Mouse (Mus musculus) heart, postnatal 0 days (tissue): ENCODE results near the gene Smtnl1.

ENCODE experiments used
- CTCF ChIP-seq: IDR thresholded peaks from 2 replicates; pipeline ENCODE4 v1.5.1; 2016; ENCODE audit warnings: antibody characterized with exemption, control low read depth, low read depth
- EP300 ChIP-seq: IDR thresholded peaks from 2 replicates; pipeline ENCODE4 v1.6.1; 2016; ENCODE audit warnings: antibody characterized with exemption, low read depth

- TF ChIP-seq EP300, result no peak
- no peak for TF ChIP-seq CTCF
Measured at GRCm38 (mm10) chr2:84868977-84869376, 46.5 kb upstream of the Smtnl1 start.
